Mouse (Mus musculus): ENCODE measurements around the gene Mast4. TPM values are rescaled to one million over a fixed set of nuclear protein-coding genes. Genes with fewer than 3 reads are reported as not detected.
"Not testable (repeated sequence)": the region's sequence is repeated elsewhere in the genome, so short reads cannot be mapped to it uniquely, and the experiment has no call there.

Mast4 gene
- polyA plus RNA-seq (2014; fragmentation: Nextera tagmentation; extraction: Ambion mirVana) = 25.1 and 31.0 TPM in 2 replicates

DNA sequence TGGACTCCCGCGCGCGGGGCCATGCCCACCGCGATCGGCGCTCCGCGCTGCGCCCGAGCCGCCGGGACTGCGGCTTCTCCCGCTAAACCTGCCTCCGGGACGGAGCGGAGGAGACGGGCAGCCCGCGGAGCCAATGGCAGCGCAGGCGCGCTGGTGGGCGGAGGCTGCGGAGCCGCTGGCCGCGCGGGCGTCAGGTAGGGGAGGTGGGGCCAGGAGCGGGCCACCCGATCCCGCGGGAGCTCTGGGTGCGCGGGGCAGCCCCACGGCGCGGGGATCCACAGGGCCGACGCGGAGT is at the start of gene Mast4:
Gene Mast4 (minus strand): TSS at position 106 of the 295 bp plus-strand sequence.
- Histone ChIP-seq H3K27me3 (ENCODE audit: control insufficient read depth, insufficient read depth, low read length) (peaks cover 35% of the 10 kb centered on the region), H3K4me3 (ENCODE audit: low read length) (peak within 1 kb of the TSS; percentile 76), H3K4me1 (ENCODE audit: control insufficient read depth, insufficient read depth, low read length) (0 out of 2 replicates have a peak, but pooled peaks cover 3% of the 10 kb centered on the region), H3K4me2 (replicated peaks; ENCODE audit: low read depth, low read length) (peak within 1 kb of the TSS; percentile 95), H3K9me3 (ENCODE audit: control insufficient read depth, low read length) (no peaks in the 10 kb centered on the region), H3K27ac (ENCODE audit: low read depth, low read length) (no peak within 1 kb of the TSS), H3K9ac (ENCODE audit: low read depth, low read length) (peak within 1 kb of the TSS; percentile 61), H3K36me3 (ENCODE audit: control insufficient read depth, insufficient read depth, low read length) (no peaks in the 10 kb centered on the region)
- peak; percentile 96 for ATAC-seq (ENCODE audit: low FRiP score, low TSS enrichment)
- WGBS = under 1% methylated on average over 43 of the region's 44 CpGs

DNA sequence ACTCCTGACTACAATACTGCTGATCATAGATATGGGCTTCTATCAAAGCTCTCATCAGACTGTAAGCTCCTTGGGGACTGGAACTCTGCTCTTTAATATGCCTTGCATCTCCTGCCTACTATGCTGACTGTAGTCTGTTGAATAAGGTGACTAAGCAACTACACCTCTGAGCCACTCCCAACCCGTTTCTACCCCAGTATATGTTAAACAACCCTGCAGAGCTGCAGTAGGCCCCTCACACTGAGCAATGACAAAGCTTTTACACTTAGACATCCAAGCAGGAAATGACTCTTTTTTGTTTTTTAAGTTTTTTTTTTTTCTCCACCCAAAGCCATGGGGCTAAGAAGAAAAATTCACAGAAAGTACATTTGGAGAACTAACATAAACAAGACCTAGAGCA is 40.2 kb upstream of the Mast4 start:
- H3K4me1 ChIP-seq (ENCODE audit: control insufficient read depth, insufficient read depth, low read length) = no peaks in the 10 kb centered on the region
- H3K4me2 ChIP-seq (replicated peaks; ENCODE audit: low read depth, low read length) = no peak overlapping the region
- H3K9ac ChIP-seq (ENCODE audit: low read depth, low read length) = no peak overlapping the region
- no peaks in the 10 kb centered on the region for H3K27me3 ChIP-seq (ENCODE audit: control insufficient read depth, insufficient read depth, low read length)
- H3K36me3 ChIP-seq (ENCODE audit: control insufficient read depth, insufficient read depth, low read length) = no peaks in the 10 kb centered on the region
- H3K4me3 ChIP-seq (ENCODE audit: low read length) = no peak overlapping the region
- 41% methylated on average over 1 of the region's 1 CpGs for WGBS
- H3K27ac ChIP-seq (ENCODE audit: low read depth, low read length) = no peak overlapping the region
- ATAC-seq (ENCODE audit: low FRiP score, low TSS enrichment) = no peak
- H3K9me3 ChIP-seq (ENCODE audit: control insufficient read depth, low read length) = no peaks in the 10 kb centered on the region

DNA sequence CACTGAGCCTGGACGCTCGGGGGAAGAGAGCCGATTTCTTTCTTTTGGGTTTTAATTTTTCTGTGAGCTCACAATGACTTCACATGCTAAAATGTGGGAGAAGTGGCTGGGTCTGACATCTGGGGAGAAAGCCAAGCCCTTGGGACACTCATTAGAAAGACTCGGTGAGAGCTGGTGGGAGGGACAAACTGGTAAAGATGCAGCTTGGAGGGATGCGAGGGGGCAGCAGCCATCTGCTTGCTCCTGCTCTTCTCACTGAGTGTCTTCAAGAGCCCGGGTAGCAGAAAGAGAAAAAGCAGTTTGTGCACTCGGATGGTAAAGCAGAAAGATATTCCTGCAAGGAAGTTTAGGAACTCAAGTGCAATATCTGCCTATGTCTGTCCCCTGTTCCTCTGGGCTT is 34.9 kb upstream of the Mast4 start:
- WGBS = 80% methylated on average over 7 of the region's 7 CpGs
- Histone ChIP-seq H3K9me3 (ENCODE audit: control insufficient read depth, low read length) (no peaks in the 10 kb centered on the region), H3K27ac (ENCODE audit: low read depth, low read length) (no peak overlapping the region), H3K4me3 (ENCODE audit: low read length) (no peak overlapping the region), H3K36me3 (ENCODE audit: control insufficient read depth, insufficient read depth, low read length) (no peaks in the 10 kb centered on the region), H3K4me2 (replicated peaks; ENCODE audit: low read depth, low read length) (no peak overlapping the region), H3K27me3 (ENCODE audit: control insufficient read depth, insufficient read depth, low read length) (no peaks in the 10 kb centered on the region), H3K4me1 (ENCODE audit: control insufficient read depth, insufficient read depth, low read length) (no peaks in the 10 kb centered on the region), H3K9ac (ENCODE audit: low read depth, low read length) (no peak overlapping the region)
- ATAC-seq (ENCODE audit: low FRiP score, low TSS enrichment) = no peak

GRCm38 (mm10) chr13:103363181-103363580 is 28.9 kb upstream of the Mast4 start:
- Histone ChIP-seq H3K4me2 (replicated peaks; ENCODE audit: low read depth, low read length) (no peak overlapping the region), H3K4me3 (ENCODE audit: low read length) (no peak overlapping the region), H3K4me1 (ENCODE audit: control insufficient read depth, insufficient read depth, low read length) (no peaks in the 10 kb centered on the region), H3K36me3 (ENCODE audit: control insufficient read depth, insufficient read depth, low read length) (no peaks in the 10 kb centered on the region), H3K27me3 (ENCODE audit: control insufficient read depth, insufficient read depth, low read length) (no peaks in the 10 kb centered on the region), H3K27ac (ENCODE audit: low read depth, low read length) (no peak overlapping the region), H3K9ac (ENCODE audit: low read depth, low read length) (no peak overlapping the region), H3K9me3 (ENCODE audit: control insufficient read depth, low read length) (no peaks in the 10 kb centered on the region)
- ATAC-seq (ENCODE audit: low FRiP score, low TSS enrichment) = no peak
- 52% methylated on average over 10 of the region's 10 CpGs for WGBS

DNA sequence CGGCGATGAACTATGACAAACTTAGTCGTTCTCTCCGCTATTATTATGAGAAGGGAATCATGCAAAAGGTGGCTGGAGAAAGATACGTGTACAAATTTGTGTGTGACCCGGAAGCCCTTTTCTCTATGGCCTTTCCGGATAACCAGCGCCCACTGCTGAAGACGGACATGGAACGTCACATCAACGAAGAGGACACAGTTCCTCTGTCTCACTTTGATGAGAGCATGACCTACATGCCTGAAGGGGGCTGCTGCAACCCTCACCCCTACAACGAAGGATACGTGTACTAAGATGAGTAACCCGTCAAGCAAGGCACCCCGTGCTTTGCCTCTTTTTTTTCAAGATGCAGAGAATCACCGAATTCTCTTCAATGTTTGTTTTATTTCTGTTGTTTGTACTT is 23.1 kb upstream of the Mast4 start:
- H3K4me1 ChIP-seq (ENCODE audit: control insufficient read depth, insufficient read depth, low read length); H3K4me3 ChIP-seq (ENCODE audit: low read length); H3K27ac ChIP-seq (ENCODE audit: low read depth, low read length); H3K36me3 ChIP-seq (ENCODE audit: control insufficient read depth, insufficient read depth, low read length); H3K4me2 ChIP-seq (replicated peaks; ENCODE audit: low read depth, low read length); ATAC-seq (ENCODE audit: low FRiP score, low TSS enrichment); H3K27me3 ChIP-seq (ENCODE audit: control insufficient read depth, insufficient read depth, low read length); H3K9ac ChIP-seq (ENCODE audit: low read depth, low read length); H3K9me3 ChIP-seq (ENCODE audit: control insufficient read depth, low read length): not testable (repeated sequence)
- WGBS = 96% methylated on average over 16 of the region's 16 CpGs

- 94% methylated on average over 4 of the region's 6 CpGs for WGBS
- not testable (repeated sequence) for ATAC-seq (ENCODE audit: low FRiP score, low TSS enrichment); H3K9me3 ChIP-seq (ENCODE audit: control insufficient read depth, low read length); H3K9ac ChIP-seq (ENCODE audit: low read depth, low read length); H3K27me3 ChIP-seq (ENCODE audit: control insufficient read depth, insufficient read depth, low read length); H3K4me1 ChIP-seq (ENCODE audit: control insufficient read depth, insufficient read depth, low read length); H3K36me3 ChIP-seq (ENCODE audit: control insufficient read depth, insufficient read depth, low read length); H3K27ac ChIP-seq (ENCODE audit: low read depth, low read length); H3K4me3 ChIP-seq (ENCODE audit: low read length); H3K4me2 ChIP-seq (replicated peaks; ENCODE audit: low read depth, low read length)
These were observed 22.6 kb upstream of the Mast4 start for GRCm38 (mm10) chr13:103356909-103357308.

DNA sequence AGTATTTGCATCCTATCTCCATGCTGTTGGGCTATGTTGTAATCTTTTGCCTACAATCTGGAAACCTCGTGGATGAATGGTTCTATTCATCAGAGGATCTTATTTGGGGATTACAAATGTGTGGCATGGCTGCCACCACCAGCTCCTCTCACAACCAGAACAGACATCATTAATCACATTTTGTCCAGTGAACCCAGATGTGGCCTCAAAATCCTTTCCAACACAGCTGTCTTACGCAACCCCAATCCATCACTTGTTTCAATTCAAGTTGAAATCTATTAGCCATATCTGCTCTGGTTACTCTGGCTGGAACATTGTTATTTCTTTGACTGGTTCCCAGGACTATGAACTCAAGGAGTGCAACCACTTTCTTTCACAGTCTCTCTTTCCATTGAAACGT is 20.4 kb upstream of the Mast4 start:
- no peaks in the 10 kb centered on the region for H3K9me3 ChIP-seq (ENCODE audit: control insufficient read depth, low read length)
- no peak for ATAC-seq (ENCODE audit: low FRiP score, low TSS enrichment)
- no peak overlapping the region for H3K4me3 ChIP-seq (ENCODE audit: low read length)
- no peaks in the 10 kb centered on the region for H3K4me1 ChIP-seq (ENCODE audit: control insufficient read depth, insufficient read depth, low read length)
- no peak overlapping the region for H3K27ac ChIP-seq (ENCODE audit: low read depth, low read length)
- no peak overlapping the region for H3K4me2 ChIP-seq (replicated peaks; ENCODE audit: low read depth, low read length)
- WGBS = 79% methylated on average over 3 of the region's 3 CpGs
- no peaks in the 10 kb centered on the region for H3K36me3 ChIP-seq (ENCODE audit: control insufficient read depth, insufficient read depth, low read length)
- no peak overlapping the region for H3K9ac ChIP-seq (ENCODE audit: low read depth, low read length)
- no peaks in the 10 kb centered on the region for H3K27me3 ChIP-seq (ENCODE audit: control insufficient read depth, insufficient read depth, low read length)

DNA sequence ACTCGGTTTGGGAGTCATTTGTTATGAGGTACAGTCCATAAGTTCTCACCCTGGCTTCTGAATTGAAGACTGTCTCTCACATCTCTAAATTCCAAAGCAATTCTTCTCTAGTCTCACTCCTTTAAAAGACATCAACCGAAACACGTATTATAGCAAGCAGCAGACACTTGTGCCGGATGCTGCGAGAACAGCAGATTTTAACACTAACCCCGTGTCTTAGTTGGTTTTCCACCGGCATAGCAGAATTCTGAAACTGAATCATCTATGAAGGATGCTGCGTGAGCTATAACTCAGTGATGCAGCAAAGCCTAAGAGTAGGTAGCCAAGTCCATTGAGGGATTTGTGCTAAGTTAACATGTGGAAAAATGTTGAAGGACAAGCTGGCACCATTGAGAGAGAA is 10.5 kb upstream of the Mast4 start:
- H3K27me3 ChIP-seq (ENCODE audit: control insufficient read depth, insufficient read depth, low read length) = no peaks in the 10 kb centered on the region
- no peak overlapping the region for H3K27ac ChIP-seq (ENCODE audit: low read depth, low read length)
- no peaks in the 10 kb centered on the region for H3K4me1 ChIP-seq (ENCODE audit: control insufficient read depth, insufficient read depth, low read length)
- no peak overlapping the region for H3K4me2 ChIP-seq (replicated peaks; ENCODE audit: low read depth, low read length)
- 94% methylated on average over 8 of the region's 8 CpGs for WGBS
- H3K4me3 ChIP-seq (ENCODE audit: low read length) = no peak overlapping the region
- no peak for ATAC-seq (ENCODE audit: low FRiP score, low TSS enrichment)
- no peaks in the 10 kb centered on the region for H3K9me3 ChIP-seq (ENCODE audit: control insufficient read depth, low read length)
- H3K36me3 ChIP-seq (ENCODE audit: control insufficient read depth, insufficient read depth, low read length) = no peaks in the 10 kb centered on the region
- H3K9ac ChIP-seq (ENCODE audit: low read depth, low read length) = no peak overlapping the region

GRCm38 (mm10) chr13:103344006-103344720 is 9.9 kb upstream of the Mast4 start:
- no peaks in the 10 kb centered on the region for H3K36me3 ChIP-seq (ENCODE audit: control insufficient read depth, insufficient read depth, low read length)
- H3K4me1 ChIP-seq (ENCODE audit: control insufficient read depth, insufficient read depth, low read length) = no peaks in the 10 kb centered on the region
- H3K4me3 ChIP-seq (ENCODE audit: low read length) = no peak overlapping the region
- H3K27ac ChIP-seq (ENCODE audit: low read depth, low read length) = no peak overlapping the region
- H3K4me2 ChIP-seq (replicated peaks; ENCODE audit: low read depth, low read length) = no peak overlapping the region
- no peak overlapping the region for H3K9ac ChIP-seq (ENCODE audit: low read depth, low read length)
- WGBS = 78% methylated on average over 8 of the region's 8 CpGs
- no peaks in the 10 kb centered on the region for H3K9me3 ChIP-seq (ENCODE audit: control insufficient read depth, low read length)
- ATAC-seq (ENCODE audit: low FRiP score, low TSS enrichment) = no peak
- H3K27me3 ChIP-seq (ENCODE audit: control insufficient read depth, insufficient read depth, low read length) = no peaks in the 10 kb centered on the region
